Mouse (Mus musculus) cerebellum, postnatal 10 days (tissue): ENCODE data around the gene Poll.
"Not testable (repeated sequence)": the region's sequence is repeated elsewhere in the genome, so short reads cannot be mapped to it uniquely, and the experiment has no call there.

Source experiments
- DNase-seq, 2 experiments: peaks; one replicate each; pipeline ENCODE4 v3.0.0; 2021; ENCODE audit warnings: mixed read lengths in 2 of 2

The Poll gene

GRCm38 (mm10) chr19:45575632-45576001, 15.3 kb upstream of the Poll start:
- no peak for DNase-seq

GRCm38 (mm10) chr19:45574941-45575631, 14.8 kb upstream of the Poll start:
- no peak for DNase-seq

- DNase-seq = no peak
Measured at GRCm38 (mm10) chr19:45574339-45574898, 14.1 kb upstream of the Poll start.

GRCm38 (mm10) chr19:45573861-45574267, 13.5 kb upstream of the Poll start:
- peak; percentile 88 to 91 for DNase-seq

- DNase-seq = no peak
Measured at GRCm38 (mm10) chr19:45573033-45573432, 12.7 kb upstream of the Poll start.

- DNase-seq = no peak
Measured at GRCm38 (mm10) chr19:45567367-45567766, 7.0 kb upstream of the Poll start.

GRCm38 (mm10) chr19:45565925-45566715, 5.8 kb upstream of the Poll start:
- peak; percentile 73 to 74 for DNase-seq

- DNase-seq = no peak
Measured at GRCm38 (mm10) chr19:45554136-45554535, 6.2 kb downstream of the Poll start.

- no peak for DNase-seq
Measured at GRCm38 (mm10) chr19:45552187-45552586, 8.1 kb downstream of the Poll start.

- DNase-seq = no peak
Measured at GRCm38 (mm10) chr19:45549948-45550347, 10.4 kb downstream of the Poll start.

GRCm38 (mm10) chr19:45549128-45549915, 11.0 kb downstream of the Poll start:
- no peak for DNase-seq

- not testable (repeated sequence) for DNase-seq
Measured at GRCm38 (mm10) chr19:45548196-45548595, 12.1 kb downstream of the Poll start.

GRCm38 (mm10) chr19:45544925-45545321, 15.4 kb downstream of the Poll start:
- peak; percentile 93 to 94 for DNase-seq

GRCm38 (mm10) chr19:45544152-45544924, 16.0 kb downstream of the Poll start:
- peak; percentile 48 for DNase-seq

- no peak for DNase-seq
Measured at GRCm38 (mm10) chr19:45542061-45542460, 18.3 kb downstream of the Poll start.

GRCm38 (mm10) chr19:45541409-45542041, 18.8 kb downstream of the Poll start:
- DNase-seq = peak; percentile 73 to 79

GRCm38 (mm10) chr19:45540657-45541408, 19.5 kb downstream of the Poll start:
- DNase-seq = peak; percentile 71 to 73

- peak; percentile 74 to 80 for DNase-seq
Measured at GRCm38 (mm10) chr19:45537505-45537904, 22.8 kb downstream of the Poll start.

GRCm38 (mm10) chr19:45535929-45536328, 24.4 kb downstream of the Poll start:
- DNase-seq = no peak

- no peak for DNase-seq
Measured at GRCm38 (mm10) chr19:45535214-45535735, 25.1 kb downstream of the Poll start.

- DNase-seq = no peak
Measured at GRCm38 (mm10) chr19:45533617-45534016, 26.7 kb downstream of the Poll start.
